Mouse (Mus musculus): Measurements from ENCODE around the gene Lmbr1.

- TF ChIP-seq POLR2A (IDR thresholded peaks at IDR 0.05; ENCODE audit: control insufficient read depth, extremely low read depth, insufficient read depth, low read length, poor library complexity): no peak
- no peak for TF ChIP-seq CTCF (IDR thresholded peaks at IDR 0.05; ENCODE audit: borderline replicate concordance, control insufficient read depth, extremely low read depth, insufficient read depth, low read length, poor library complexity)
Observed at GRCm38 (mm10) chr5:29363511-29363910, 14.7 kb downstream of the Lmbr1 start.
